Mouse (Mus musculus) brain, embryonic 14.5 days (tissue): Measurements from ENCODE around the gene Ptprt. TPM values are rescaled to one million over a fixed set of nuclear protein-coding genes. Genes with fewer than 3 reads are reported as not detected.

Experiments
- DNase-seq: peaks from one replicate; pipeline ENCODE4 v3.0.0-alpha.2; 2011; ENCODE audit warnings: low read depth
- CTCF ChIP-seq: fragments of 200-500 bp; IDR thresholded peaks from 2 replicates; pipeline ENCODE4 v1.5.1; 2012; ENCODE audit warnings: inconsistent platforms, mild to moderate bottlenecking, moderate library complexity, borderline replicate concordance; ENCODE audit not compliant: insufficient read depth, insufficient read length; ENCODE audit errors: extremely low read depth
- POLR2A ChIP-seq: fragments of 200-500 bp; IDR thresholded peaks from 2 replicates; pipeline ENCODE4 v1.6.1; 2012; ENCODE audit warnings: mild to moderate bottlenecking, inconsistent platforms, borderline replicate concordance; ENCODE audit not compliant: poor library complexity, insufficient read depth, insufficient read length, severe bottlenecking; ENCODE audit errors: extremely low read depth
- polyA plus RNA-seq: library from polyadenylated mRNA; depleted of rRNA; stranded (reverse); fragments of >200 nt; gene quantifications from 2 replicates; pipeline ENCODE4 v1.2.3, GENCODE M21; 2012

Ptprt gene
- polyA plus RNA-seq, 1 experiment = 14.8 TPM

- peak; percentile 21 for DNase-seq
- no peak for TF ChIP-seq CTCF
- TF ChIP-seq POLR2A = no peak
These were observed 519.0 kb downstream of the Ptprt start for GRCm38 (mm10) chr2:162141845-162142411.

GRCm38 (mm10) chr2:162136176-162136575 is 524.8 kb downstream of the Ptprt start:
- DNase-seq = peak; percentile 40

GRCm38 (mm10) chr2:162131607-162132304 is 529.2 kb downstream of the Ptprt start:
- peak; percentile 87 for DNase-seq
- TF ChIP-seq CTCF = no peak
- no peak for TF ChIP-seq POLR2A

- TF ChIP-seq POLR2A = no peak
- no peak for TF ChIP-seq CTCF
- no peak for DNase-seq
These were observed 531.1 kb downstream of the Ptprt start for GRCm38 (mm10) chr2:162129896-162130295.

- DNase-seq = no peak
- TF ChIP-seq CTCF (no peak), POLR2A (no peak)
These were observed 542.9 kb downstream of the Ptprt start for GRCm38 (mm10) chr2:162118041-162118440.

GRCm38 (mm10) chr2:162082391-162082790 is 578.6 kb downstream of the Ptprt start:
- TF ChIP-seq POLR2A = no peak
- DNase-seq = peak; percentile 53

GRCm38 (mm10) chr2:162080717-162081398 is 580.1 kb downstream of the Ptprt start:
- TF ChIP-seq CTCF = no peak
- no peak for TF ChIP-seq POLR2A
- DNase-seq = peak; percentile 30

- no peak for TF ChIP-seq CTCF
- no peak for TF ChIP-seq POLR2A
- no peak for DNase-seq
These were observed 582.2 kb downstream of the Ptprt start for GRCm38 (mm10) chr2:162078571-162079280.

GRCm38 (mm10) chr2:162052816-162053215 is 608.1 kb downstream of the Ptprt start:
- no peak for TF ChIP-seq CTCF
- no peak for TF ChIP-seq POLR2A
- no peak for DNase-seq

- no peak for TF ChIP-seq POLR2A
- TF ChIP-seq CTCF = no peak
- no peak for DNase-seq
These were observed 610.7 kb downstream of the Ptprt start for GRCm38 (mm10) chr2:162050198-162050597.

GRCm38 (mm10) chr2:162035615-162036014 is 625.3 kb downstream of the Ptprt start:
- DNase-seq = peak; percentile 18
- TF ChIP-seq POLR2A (no peak), CTCF (no peak)
